Comparison of ENCODE assay signal across 8 mouse cellular contexts in genomic region chr19:55219359-55219758, GRCm38 (mm10). TPM values are rescaled to one million over a fixed set of nuclear protein-coding genes. Genes with fewer than 3 reads are reported as not detected.
DNase-seq lines count a peak whose midpoint lies in the region; ATAC-seq and TF ChIP-seq lines count a peak whose summit lies in the region.

No protein-coding gene starts in this region.

- H3K27me3 ChIP-seq in Patski, result no peaks in the 10 kb centered on the region
- no peaks in the 10 kb centered on the region for H3K27me3 ChIP-seq in forebrain, embryonic 15.5 days
- no peaks in the 10 kb centered on the region; the same call in 1 of the 2 replicates for H3K27me3 ChIP-seq in liver, embryonic 16.5 days (ENCODE audit: control insufficient read depth, insufficient read depth, low read depth, low read length)

- no peak for DNase-seq in layer of hippocampus, adult 2 months (ENCODE audit: low spot score in 2 of 2)
- DNase-seq in layer of hippocampus, adult 8-10 months (ENCODE audit: low spot score in 2 of 2), result no peak
- DNase-seq in Patski (ENCODE audit: low read depth, low spot score), result peak; percentile 34
- DNase-seq in cerebellum, adult 11 months, result no peak
- DNase-seq in thymus, adult 18-20 months, result no peak
- DNase-seq in frontal cortex, postnatal 36 days (ENCODE audit: low spot score in 2 of 2), result no peak

- no peak for ATAC-seq in Patski
- ATAC-seq in forebrain, embryonic 15.5 days (replicated peaks), result no peak
- ATAC-seq in liver, embryonic 16.5 days (ENCODE audit: low read depth), result peak; percentile 12

- POLR2A ChIA-PET in Patski (lab: Charles Lee), result interaction anchor here (0.6 to 1.3 kb wide), 4 partner anchors 12 to 112 kb away, joined by 3 read pairs; no protein-coding TSS in a partner anchor

- TF ChIP-seq CTCF in layer of hippocampus, adult 2 months (conservative IDR thresholded peaks at IDR 0.05), result no peak
- TF ChIP-seq CTCF in Patski (IDR thresholded peaks at IDR 0.05), result no peak

- CTCF ChIA-PET in Patski (lab: Charles Lee), result interaction anchor here (0.7 to 3.6 kb wide), 18 partner anchors 8 to 493 kb away, joined by 3 to 65 read pairs (median 5); no protein-coding TSS in a partner anchor

- H3K4me2 ChIP-seq in forebrain, embryonic 15.5 days (replicated peaks), result 0 out of 2 replicates have a peak overlapping the region, but pooled peaks have one; percentile 51
- H3K4me2 ChIP-seq in liver, embryonic 16.5 days (ENCODE audit: low read depth, low read length), result peak overlapping the region; percentile 97

- WGBS in forebrain, embryonic 15.5 days, result 73% methylated on average over 8 of the region's 8 CpGs
- 40% methylated on average over 8 of the region's 8 CpGs for WGBS in liver, embryonic 16.5 days (ENCODE audit: insufficient replicate concordance)

- peak overlapping the region; percentile 45; the same call in 1 of the 2 replicates for H3K4me3 ChIP-seq in layer of hippocampus, adult 2 months
- no peak overlapping the region for H3K4me3 ChIP-seq in forebrain, embryonic 15.5 days
- H3K4me3 ChIP-seq in liver, embryonic 16.5 days (ENCODE audit: low read depth, low read length), result peak overlapping the region; percentile 63

- H3K9me3 ChIP-seq in forebrain, embryonic 15.5 days, result no peaks in the 10 kb centered on the region
- H3K9me3 ChIP-seq in liver, embryonic 16.5 days (replicated peaks; ENCODE audit: control insufficient read depth, low read length), result no peaks in the 10 kb centered on the region

- in situ Hi-C loops in Patski (cut with MboI; ENCODE audit: low pct_unique_long_range_greater_than_20kb), result no loop called here

- H3K9ac ChIP-seq in forebrain, embryonic 15.5 days (replicated peaks), result no peak overlapping the region
- peak overlapping the region; percentile 63 for H3K9ac ChIP-seq in liver, embryonic 16.5 days (ENCODE audit: low read depth, low read length)

- H3K27ac ChIP-seq in layer of hippocampus, adult 2 months, result peak overlapping the region; percentile 87
- no peak overlapping the region for H3K27ac ChIP-seq in forebrain, embryonic 15.5 days (replicated peaks)
- peak overlapping the region; percentile 98 for H3K27ac ChIP-seq in liver, embryonic 16.5 days (ENCODE audit: low read length)

- no peaks in the 10 kb centered on the region for H3K36me3 ChIP-seq in forebrain, embryonic 15.5 days
- no peaks in the 10 kb centered on the region for H3K36me3 ChIP-seq in liver, embryonic 16.5 days (ENCODE audit: control insufficient read depth, insufficient read depth)

- no peaks in the 10 kb centered on the region for H3K4me1 ChIP-seq in forebrain, embryonic 15.5 days
- peaks cover 22% of the 10 kb centered on the region for H3K4me1 ChIP-seq in liver, embryonic 16.5 days (ENCODE audit: control insufficient read depth, low read depth, low read length)

RNA-seq across cellular contexts. Expression of gene Gucy2g, which starts 21.7 kb away (rescaled TPM):
- 1 to 10 TPM in 1 of 2 experiments, under 1 TPM in 1; 0.69 to 1.0 TPM for total RNA-seq in layer of hippocampus, adult 2 months (2021)
- 1 to 10 TPM; 1.2 to 1.4 (median 1.3) TPM for total RNA-seq in layer of hippocampus, adult 8-10 months (2022)
- 0.27 TPM for polyA plus RNA-seq in Patski (2021)
- polyA plus RNA-seq in forebrain, embryonic 15.5 days (2015; fragmentation: Nextera tagmentation; extraction: Ambion mirVana), result not detected in 2 replicates
- polyA plus RNA-seq in liver, embryonic 16.5 days (2015; fragmentation: Nextera tagmentation; extraction: Ambion mirVana), result 0.02 and 0.05 TPM in 2 replicates

RNA-seq across cellular contexts. Expression of gene Acsl5, which starts 32.4 kb away (rescaled TPM):
- total RNA-seq in layer of hippocampus, adult 2 months (2021), result 10 to 100 TPM; 33.6 to 42.2 TPM
- total RNA-seq in layer of hippocampus, adult 8-10 months (2022), result 10 to 100 TPM; 38.6 to 47.6 (median 42.6) TPM
- polyA plus RNA-seq in Patski (2021), result 143 TPM
- 9.9 and 10.3 TPM in 2 replicates for polyA plus RNA-seq in forebrain, embryonic 15.5 days (2015; fragmentation: Nextera tagmentation; extraction: Ambion mirVana)
- 203 and 205 TPM in 2 replicates for polyA plus RNA-seq in liver, embryonic 16.5 days (2015; fragmentation: Nextera tagmentation; extraction: Ambion mirVana)

RNA-seq across cellular contexts. Expression of gene Tectb, which starts 38.8 kb away (rescaled TPM):
- under 1 TPM in 1 of 2 experiments, not detected in 1; 0.15 TPM for total RNA-seq in layer of hippocampus, adult 2 months (2021)
- total RNA-seq in layer of hippocampus, adult 8-10 months (2022), result under 1 TPM in 1 of 4 experiments, not detected in 3; 0.16 TPM
- polyA plus RNA-seq in Patski (2021), result not detected
- 0.28 TPM in 1 of 2 replicates, not detected in the other for polyA plus RNA-seq in forebrain, embryonic 15.5 days (2015; fragmentation: Nextera tagmentation; extraction: Ambion mirVana)
- polyA plus RNA-seq in liver, embryonic 16.5 days (2015; fragmentation: Nextera tagmentation; extraction: Ambion mirVana), result 0.40 and 0.53 TPM in 2 replicates

Comparison
In these comparisons a context has a peak if more than half of its experiments do, and no peak if none do; other contexts are left out.
1. RNA of gene Acsl5, which starts 32.4 kb away (polyA plus RNA-seq): 203 to 205 TPM in liver, embryonic 16.5 days and 143 TPM in Patski (single experiment); 9.9 to 10.3 TPM in forebrain, embryonic 15.5 days; every median in the first group is over 10 times any median in the second.